Mouse (Mus musculus): Measurements from ENCODE around the gene Pwwp2b. TPM values are rescaled to one million over a fixed set of nuclear protein-coding genes. Genes with fewer than 3 reads are reported as not detected.
A peak's percentile ranks its signal among the peaks of the same experiment; 100 is the strongest.

Pwwp2b gene
- polyA plus RNA-seq, 1 experiment from 2014 or later: 12.9 TPM

- WGBS: 42% methylated on average over 6 of the region's 6 CpGs
- no peaks in the 10 kb centered on the region for H3K4me1 ChIP-seq (replicated peaks; ENCODE audit: control insufficient read depth, insufficient read depth, low read length)
- peak; percentile 98 for TF ChIP-seq CTCF (IDR thresholded peaks at IDR 0.05; ENCODE audit: low read depth)
- no peak overlapping the region for H3K9ac ChIP-seq (ENCODE audit: low read depth, low read length)
- no peaks in the 10 kb centered on the region for H3K36me3 ChIP-seq (ENCODE audit: control insufficient read depth, insufficient read depth)
- no peak overlapping the region for H3K4me2 ChIP-seq (replicated peaks; ENCODE audit: low read depth)
- H3K27ac ChIP-seq (ENCODE audit: low read depth, low read length): no peak overlapping the region
- H3K27me3 ChIP-seq (replicated peaks; ENCODE audit: control insufficient read depth, insufficient read depth, low read length): no peaks in the 10 kb centered on the region
- no peak; the same call in 1 of the 2 replicates for ATAC-seq
- H3K9me3 ChIP-seq (ENCODE audit: control insufficient read depth): no peaks in the 10 kb centered on the region
- no peak overlapping the region for H3K4me3 ChIP-seq (ENCODE audit: low read depth, low read length)
Observed at GRCm38 (mm10) chr7:139303280-139304011, 55.2 kb downstream of the Pwwp2b start.

- Histone ChIP-seq H3K4me2 (replicated peaks; ENCODE audit: low read depth) (no peak overlapping the region), H3K9ac (ENCODE audit: low read depth, low read length) (no peak overlapping the region), H3K9me3 (ENCODE audit: control insufficient read depth) (no peaks in the 10 kb centered on the region), H3K27me3 (replicated peaks; ENCODE audit: control insufficient read depth, insufficient read depth, low read length) (no peaks in the 10 kb centered on the region), H3K27ac (ENCODE audit: low read depth, low read length) (no peak overlapping the region), H3K4me1 (replicated peaks; ENCODE audit: control insufficient read depth, insufficient read depth, low read length) (no peaks in the 10 kb centered on the region), H3K4me3 (ENCODE audit: low read depth, low read length) (no peak overlapping the region), H3K36me3 (ENCODE audit: control insufficient read depth, insufficient read depth) (no peaks in the 10 kb centered on the region)
- ATAC-seq: no peak
- TF ChIP-seq CTCF (IDR thresholded peaks at IDR 0.05; ENCODE audit: low read depth): peak; percentile 52
- WGBS: 38% methylated on average over 5 of the region's 5 CpGs
Observed at GRCm38 (mm10) chr7:139304322-139304721, 56.0 kb downstream of the Pwwp2b start.

GRCm38 (mm10) chr7:139307056-139307455, 58.8 kb downstream of the Pwwp2b start:
- no peak overlapping the region for H3K27ac ChIP-seq (ENCODE audit: low read depth, low read length)
- no peak for TF ChIP-seq CTCF (IDR thresholded peaks at IDR 0.05; ENCODE audit: low read depth)

DNA sequence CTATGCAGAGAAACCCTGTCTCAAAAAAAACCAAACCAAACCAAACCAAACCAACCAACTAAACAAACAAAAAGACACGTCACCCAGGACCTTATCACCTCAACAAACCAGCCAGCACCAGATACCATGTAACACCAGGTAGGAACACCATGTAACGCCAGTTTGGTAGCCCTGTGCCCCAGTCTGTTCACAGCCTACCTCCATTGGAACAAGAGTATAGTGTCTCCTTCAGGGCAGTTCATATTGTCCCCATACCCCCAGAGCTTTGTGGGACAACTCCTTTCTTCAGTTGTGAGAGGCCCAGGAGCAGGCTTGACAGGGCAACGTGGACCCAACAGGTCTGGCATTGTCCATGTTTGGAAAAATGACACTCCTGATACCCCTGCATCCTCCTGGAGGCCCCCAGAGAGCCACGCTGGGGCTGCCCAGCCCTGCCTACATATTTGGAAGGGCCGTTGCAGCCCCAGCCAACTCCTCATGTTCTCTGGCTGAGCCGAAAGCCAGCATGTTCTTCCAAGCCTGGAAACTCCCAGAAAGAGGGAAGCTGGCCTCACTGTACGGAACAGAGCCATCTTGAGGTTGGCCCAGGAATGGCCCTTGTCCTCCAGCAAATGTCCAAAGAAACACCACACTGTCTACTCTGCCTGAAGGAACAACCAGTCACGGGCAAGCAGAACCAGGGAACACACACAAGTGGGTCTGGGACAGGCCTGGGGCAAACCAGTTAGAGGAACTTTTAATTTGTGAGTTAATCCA, 60.0 kb downstream of the Pwwp2b start:
- WGBS: 74% methylated on average over 8 of the region's 8 CpGs
- H3K9ac ChIP-seq (ENCODE audit: low read depth, low read length): no peak overlapping the region
- no peaks in the 10 kb centered on the region for H3K36me3 ChIP-seq (ENCODE audit: control insufficient read depth, insufficient read depth)
- H3K4me3 ChIP-seq (ENCODE audit: low read depth, low read length): no peak overlapping the region
- H3K27ac ChIP-seq (ENCODE audit: low read depth, low read length): no peak overlapping the region
- no peaks in the 10 kb centered on the region for H3K27me3 ChIP-seq (replicated peaks; ENCODE audit: control insufficient read depth, insufficient read depth, low read length)
- H3K4me2 ChIP-seq (replicated peaks; ENCODE audit: low read depth): no peak overlapping the region
- H3K4me1 ChIP-seq (replicated peaks; ENCODE audit: control insufficient read depth, insufficient read depth, low read length): no peaks in the 10 kb centered on the region
- H3K9me3 ChIP-seq (ENCODE audit: control insufficient read depth): no peaks in the 10 kb centered on the region
- peak; percentile 69 for TF ChIP-seq CTCF (IDR thresholded peaks at IDR 0.05; ENCODE audit: low read depth)
- ATAC-seq: no peak

More at GRCm38 (mm10) chr7:139307056-139307455, 58.8 kb downstream of the Pwwp2b start:
- H3K4me2 ChIP-seq (replicated peaks; ENCODE audit: low read depth): no peak overlapping the region
- H3K27me3 ChIP-seq (replicated peaks; ENCODE audit: control insufficient read depth, insufficient read depth, low read length): no peaks in the 10 kb centered on the region
- 65% methylated on average over 2 of the region's 2 CpGs for WGBS
- no peak overlapping the region for H3K4me3 ChIP-seq (ENCODE audit: low read depth, low read length)
- ATAC-seq: no peak
- H3K36me3 ChIP-seq (ENCODE audit: control insufficient read depth, insufficient read depth): no peaks in the 10 kb centered on the region
- H3K9ac ChIP-seq (ENCODE audit: low read depth, low read length): no peak overlapping the region
- H3K9me3 ChIP-seq (ENCODE audit: control insufficient read depth): no peaks in the 10 kb centered on the region
- H3K4me1 ChIP-seq (replicated peaks; ENCODE audit: control insufficient read depth, insufficient read depth, low read length): no peaks in the 10 kb centered on the region

DNA sequence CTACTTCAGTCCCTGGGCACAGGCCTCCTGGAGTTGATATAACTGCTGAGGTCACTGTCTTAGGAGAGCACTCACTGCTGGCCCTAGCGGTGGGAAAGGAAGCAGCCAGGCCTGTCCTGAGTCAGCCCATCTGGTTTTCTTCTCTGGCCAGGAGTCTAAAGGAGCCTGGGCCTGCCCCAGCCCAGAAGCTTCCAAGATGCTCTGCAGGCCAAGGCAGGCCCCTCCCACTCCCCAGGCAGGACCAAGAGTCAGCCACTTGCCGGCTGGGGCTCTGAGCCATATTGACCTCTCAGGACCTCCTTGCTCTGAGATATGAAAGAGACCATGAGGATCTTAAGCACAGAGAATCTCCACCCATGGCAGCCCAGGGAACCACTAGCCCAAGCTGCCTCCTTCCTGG, 60.8 kb downstream of the Pwwp2b start:
- H3K27me3 ChIP-seq (replicated peaks; ENCODE audit: control insufficient read depth, insufficient read depth, low read length): no peaks in the 10 kb centered on the region
- H3K4me3 ChIP-seq (ENCODE audit: low read depth, low read length): no peak overlapping the region
- peak; percentile 61 for TF ChIP-seq CTCF (IDR thresholded peaks at IDR 0.05; ENCODE audit: low read depth)
- H3K4me2 ChIP-seq (replicated peaks; ENCODE audit: low read depth): no peak overlapping the region
- no peak overlapping the region for H3K27ac ChIP-seq (ENCODE audit: low read depth, low read length)
- ATAC-seq: peak; percentile 32; the same call in 1 of the 2 replicates
- no peak overlapping the region for H3K9ac ChIP-seq (ENCODE audit: low read depth, low read length)
- 43% methylated on average over 2 of the region's 2 CpGs for WGBS
- H3K36me3 ChIP-seq (ENCODE audit: control insufficient read depth, insufficient read depth): no peaks in the 10 kb centered on the region
- H3K9me3 ChIP-seq (ENCODE audit: control insufficient read depth): no peaks in the 10 kb centered on the region
- no peaks in the 10 kb centered on the region for H3K4me1 ChIP-seq (replicated peaks; ENCODE audit: control insufficient read depth, insufficient read depth, low read length)

DNA sequence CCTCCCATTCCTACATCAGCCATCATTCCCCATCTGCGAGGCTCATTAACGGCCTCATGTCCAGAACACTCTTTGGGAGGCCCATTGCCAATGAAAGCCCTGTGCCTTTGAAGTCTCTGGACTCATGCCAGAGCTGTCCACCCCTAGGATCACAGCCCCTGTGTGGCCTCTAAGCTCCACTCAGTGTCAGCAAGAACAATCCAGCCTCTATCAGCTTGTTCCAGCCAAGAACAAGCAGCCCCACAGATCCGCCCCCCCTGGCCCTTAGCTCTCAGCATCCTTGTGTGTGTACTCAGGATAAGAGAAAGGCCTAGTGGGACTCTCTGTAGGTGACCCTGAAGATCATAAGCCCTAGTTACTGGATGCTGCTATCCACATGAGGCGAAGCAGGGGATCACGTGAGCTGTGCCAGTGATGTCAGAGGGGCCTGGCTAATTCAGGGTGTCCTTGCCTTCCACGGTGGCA, 62.2 kb downstream of the Pwwp2b start:
- Histone ChIP-seq H3K4me1 (replicated peaks; ENCODE audit: control insufficient read depth, insufficient read depth, low read length) (no peaks in the 10 kb centered on the region), H3K36me3 (ENCODE audit: control insufficient read depth, insufficient read depth) (no peaks in the 10 kb centered on the region), H3K9me3 (ENCODE audit: control insufficient read depth) (no peaks in the 10 kb centered on the region), H3K9ac (ENCODE audit: low read depth, low read length) (no peak overlapping the region), H3K4me3 (ENCODE audit: low read depth, low read length) (no peak overlapping the region), H3K4me2 (replicated peaks; ENCODE audit: low read depth) (no peak overlapping the region), H3K27ac (ENCODE audit: low read depth, low read length) (no peak overlapping the region), H3K27me3 (replicated peaks; ENCODE audit: control insufficient read depth, insufficient read depth, low read length) (no peaks in the 10 kb centered on the region)
- ATAC-seq: peak; percentile 43; the same call in 1 of the 2 replicates
- WGBS: 54% methylated on average over 6 of the region's 6 CpGs
- no peak for TF ChIP-seq CTCF (IDR thresholded peaks at IDR 0.05; ENCODE audit: low read depth)
